Mouse (Mus musculus): Measurements from ENCODE around the gene Cttnbp2. TPM values are rescaled to one million over a fixed set of nuclear protein-coding genes. Genes with fewer than 3 reads are reported as not detected.
A peak's percentile ranks its signal among the peaks of the same experiment; 100 is the strongest.
"Not testable (repeated sequence)": the region's sequence is repeated elsewhere in the genome, so short reads cannot be mapped to it uniquely, and the experiment has no call there.

Cttnbp2 gene
- total RNA-seq, 2 experiments from 2014 or later = not detected

GRCm38 (mm10) chr6:18424822-18425221 lies 89.8 kb downstream of the Cttnbp2 start:
- no peak for ATAC-seq (replicated peaks; ENCODE audit: low FRiP score, low TSS enrichment, poor library complexity, severe bottlenecking)

GRCm38 (mm10) chr6:18424367-18424766 lies 90.3 kb downstream of the Cttnbp2 start:
- ATAC-seq (replicated peaks; ENCODE audit: low FRiP score, low TSS enrichment, poor library complexity, severe bottlenecking) = no peak

GRCm38 (mm10) chr6:18423112-18423511 lies 91.5 kb downstream of the Cttnbp2 start:
- no peak for ATAC-seq (replicated peaks; ENCODE audit: low FRiP score, low TSS enrichment, poor library complexity, severe bottlenecking)

GRCm38 (mm10) chr6:18421561-18421960 lies 93.1 kb downstream of the Cttnbp2 start:
- no peak for ATAC-seq (replicated peaks; ENCODE audit: low FRiP score, low TSS enrichment, poor library complexity, severe bottlenecking)

- ATAC-seq (replicated peaks; ENCODE audit: low FRiP score, low TSS enrichment, poor library complexity, severe bottlenecking) = no peak
These were observed 94.0 kb downstream of the Cttnbp2 start for GRCm38 (mm10) chr6:18420660-18421059.

- no peak for ATAC-seq (replicated peaks; ENCODE audit: low FRiP score, low TSS enrichment, poor library complexity, severe bottlenecking)
These were observed 96.7 kb downstream of the Cttnbp2 start for GRCm38 (mm10) chr6:18417866-18418454.

GRCm38 (mm10) chr6:18415961-18416360 lies 98.7 kb downstream of the Cttnbp2 start:
- peak; percentile 82 for ATAC-seq (replicated peaks; ENCODE audit: low FRiP score, low TSS enrichment, poor library complexity, severe bottlenecking)

- no peak for ATAC-seq (replicated peaks; ENCODE audit: low FRiP score, low TSS enrichment, poor library complexity, severe bottlenecking)
These were observed 103.0 kb downstream of the Cttnbp2 start for GRCm38 (mm10) chr6:18411505-18412225.

GRCm38 (mm10) chr6:18408445-18408844 lies 106.2 kb downstream of the Cttnbp2 start:
- ATAC-seq (replicated peaks; ENCODE audit: low FRiP score, low TSS enrichment, poor library complexity, severe bottlenecking) = no peak

- peak; percentile 65; the same call in 1 of the 2 replicates for ATAC-seq (replicated peaks; ENCODE audit: low FRiP score, low TSS enrichment, poor library complexity, severe bottlenecking)
These were observed 113.5 kb downstream of the Cttnbp2 start for GRCm38 (mm10) chr6:18401066-18401674.

- no peak for ATAC-seq (replicated peaks; ENCODE audit: low FRiP score, low TSS enrichment, poor library complexity, severe bottlenecking)
These were observed 133.3 kb downstream of the Cttnbp2 start for GRCm38 (mm10) chr6:18381380-18381779.

GRCm38 (mm10) chr6:18380300-18381202 lies 134.1 kb downstream of the Cttnbp2 start:
- ATAC-seq (replicated peaks; ENCODE audit: low FRiP score, low TSS enrichment, poor library complexity, severe bottlenecking) = no peak

- not testable (repeated sequence) for ATAC-seq (replicated peaks; ENCODE audit: low FRiP score, low TSS enrichment, poor library complexity, severe bottlenecking)
These were observed 136.9 kb downstream of the Cttnbp2 start for GRCm38 (mm10) chr6:18377755-18378154.

- ATAC-seq (replicated peaks; ENCODE audit: low FRiP score, low TSS enrichment, poor library complexity, severe bottlenecking) = no peak
These were observed 139.9 kb downstream of the Cttnbp2 start for GRCm38 (mm10) chr6:18374744-18375143.

- no peak for ATAC-seq (replicated peaks; ENCODE audit: low FRiP score, low TSS enrichment, poor library complexity, severe bottlenecking)
These were observed 141.0 kb downstream of the Cttnbp2 start for GRCm38 (mm10) chr6:18373652-18374051.

- ATAC-seq (replicated peaks; ENCODE audit: low FRiP score, low TSS enrichment, poor library complexity, severe bottlenecking) = peak; percentile 94
These were observed 142.0 kb downstream of the Cttnbp2 start for GRCm38 (mm10) chr6:18372447-18373228.

GRCm38 (mm10) chr6:18369723-18370122 lies 144.9 kb downstream of the Cttnbp2 start:
- ATAC-seq (replicated peaks; ENCODE audit: low FRiP score, low TSS enrichment, poor library complexity, severe bottlenecking) = no peak

GRCm38 (mm10) chr6:18369054-18369453 lies 145.6 kb downstream of the Cttnbp2 start:
- ATAC-seq (replicated peaks; ENCODE audit: low FRiP score, low TSS enrichment, poor library complexity, severe bottlenecking) = no peak

GRCm38 (mm10) chr6:18362232-18362631 lies 152.4 kb downstream of the Cttnbp2 start:
- ATAC-seq (replicated peaks; ENCODE audit: low FRiP score, low TSS enrichment, poor library complexity, severe bottlenecking) = no peak

Measured in megakaryocyte-erythroid progenitor cell, adult 5-6 weeks (primary cell).